Mouse (Mus musculus): ENCODE results near the gene Trim41. TPM values are rescaled to one million over a fixed set of nuclear protein-coding genes. Genes with fewer than 3 reads are reported as not detected.
A peak's percentile ranks its signal among the peaks of the same experiment; 100 is the strongest.

The Trim41 gene
- polyA plus RNA-seq, 1 experiment from 2014 or later = 8.7 TPM

DNA sequence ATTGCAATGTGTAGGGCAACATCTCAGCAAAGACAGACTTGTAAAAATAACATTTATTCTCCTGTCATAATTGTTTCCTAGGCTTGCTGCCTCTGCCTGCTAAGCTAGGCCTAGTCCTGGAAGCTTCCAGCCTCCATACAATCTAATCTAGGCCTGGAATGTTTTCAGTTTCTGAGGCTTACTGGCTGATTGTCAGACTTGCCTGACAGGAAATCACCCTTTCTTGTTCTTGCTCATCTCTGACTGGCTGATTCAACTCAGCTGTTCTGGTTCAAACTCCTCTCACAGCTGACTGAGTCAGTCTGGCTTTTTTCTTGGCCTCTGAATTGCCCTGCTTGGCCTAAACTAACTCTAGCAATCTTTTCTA, 3.1 kb upstream of the Trim41 start:
- no peak overlapping the region for H3K27ac ChIP-seq

DNA sequence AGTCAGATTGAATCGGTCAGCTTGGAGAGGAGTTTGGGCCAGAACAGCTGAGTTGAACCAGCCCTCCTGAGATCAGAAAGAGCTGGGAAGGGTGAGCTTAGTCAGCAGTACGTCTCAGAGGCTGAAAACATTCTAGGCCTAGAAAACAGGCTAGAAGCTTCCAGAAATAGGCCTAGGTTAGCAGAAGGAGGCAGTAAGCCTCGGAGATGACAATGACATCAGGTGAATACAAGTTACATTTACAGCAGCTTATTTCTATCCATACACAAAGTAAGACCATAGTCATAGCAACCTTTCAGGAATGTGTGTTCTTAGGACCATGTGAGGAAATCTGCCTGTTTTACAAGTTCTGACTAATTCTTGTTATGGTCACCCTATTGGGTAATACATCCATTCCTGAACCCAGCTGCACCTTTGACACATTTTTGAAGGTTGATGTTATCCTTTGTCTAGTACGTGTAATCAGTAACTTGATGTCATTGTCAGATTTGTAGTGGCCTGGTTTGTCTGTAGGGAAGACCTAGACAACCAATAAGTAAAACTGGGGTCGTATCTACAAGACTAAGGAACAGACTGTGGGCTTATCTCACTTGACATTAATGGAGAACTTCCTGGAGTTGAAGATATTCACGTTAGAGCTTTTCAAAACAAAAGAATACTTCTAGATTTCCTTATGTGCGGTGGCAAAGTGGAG, 2.6 kb upstream of the Trim41 start:
- peaks cover 27% of the 10 kb centered on the region for H3K4me1 ChIP-seq
- H3K9me3 ChIP-seq = no peaks in the 10 kb centered on the region
- peaks cover 12% of the 10 kb centered on the region for H3K27me3 ChIP-seq
- H3K4me3 ChIP-seq = no peak overlapping the region
- no peak overlapping the region for H3K4me2 ChIP-seq (replicated peaks)
- H3K9ac ChIP-seq = no peak overlapping the region
- H3K27ac ChIP-seq = no peak overlapping the region
- peaks cover 10% of the 10 kb centered on the region for H3K36me3 ChIP-seq
- WGBS = 75% methylated on average over 7 of the region's 7 CpGs
- no peak for ATAC-seq (ENCODE audit: low FRiP score, low read depth)

More for the DNA sequence above, 3.1 kb upstream of the Trim41 start:
- Histone ChIP-seq H3K4me2 (replicated peaks) (no peak overlapping the region), H3K36me3 (peaks cover 6% of the 10 kb centered on the region; the same call in 1 of the 2 replicates), H3K4me1 (peaks cover 22% of the 10 kb centered on the region), H3K4me3 (no peak overlapping the region), H3K9me3 (no peaks in the 10 kb centered on the region), H3K9ac (no peak overlapping the region), H3K27me3 (peaks cover 14% of the 10 kb centered on the region)
- no peak for ATAC-seq (ENCODE audit: low FRiP score, low read depth)

DNA sequence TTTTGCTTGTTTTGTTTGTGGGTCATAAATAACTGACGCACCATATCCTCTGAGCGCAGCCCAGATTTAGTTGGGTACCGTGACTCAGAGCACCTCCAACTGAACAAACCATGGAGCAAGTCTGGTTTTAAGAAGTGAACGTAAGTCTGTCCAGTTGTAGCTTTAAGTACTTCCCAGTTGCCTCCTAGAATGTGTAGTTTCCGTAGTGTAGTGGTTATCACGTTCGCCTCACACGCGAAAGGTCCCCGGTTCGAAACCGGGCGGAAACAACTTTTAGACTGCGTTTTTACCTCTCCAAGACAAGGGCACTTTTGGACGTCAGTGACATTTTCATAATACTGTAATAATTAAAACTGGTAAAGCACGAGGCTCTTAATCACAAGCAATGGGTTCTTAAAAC, 1.2 kb upstream of the Trim41 start:
- Histone ChIP-seq H3K36me3 (peaks cover 15% of the 10 kb centered on the region), H3K4me3 (peak overlapping the region; percentile 78), H3K4me1 (peaks cover 22% of the 10 kb centered on the region), H3K9ac (peak overlapping the region; percentile 85), H3K4me2 (replicated peaks) (peak overlapping the region; percentile 67), H3K9me3 (no peaks in the 10 kb centered on the region), H3K27ac (no peak overlapping the region), H3K27me3 (no peaks in the 10 kb centered on the region)
- ATAC-seq (ENCODE audit: low FRiP score, low read depth) = no peak
- WGBS = 1% methylated on average over 16 of the region's 16 CpGs

DNA sequence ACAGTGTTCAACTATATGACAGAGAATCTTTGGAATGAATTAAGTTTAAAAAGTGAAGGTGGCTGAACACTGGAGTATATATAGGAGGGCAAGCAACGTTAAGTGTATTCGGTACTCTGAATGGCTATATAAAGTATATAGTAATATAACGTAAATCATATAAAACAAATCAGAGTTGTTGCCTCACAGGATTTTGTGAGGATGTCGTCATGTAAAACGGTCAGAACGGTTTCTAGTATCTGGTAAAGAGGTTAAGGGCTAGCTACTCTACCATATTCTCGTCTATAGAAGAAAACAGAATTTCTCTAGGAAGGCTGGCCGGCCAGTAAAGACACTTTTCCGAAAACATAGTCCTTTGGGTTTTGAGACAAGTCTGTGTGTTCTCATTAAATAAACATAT, 641 bp upstream of the Trim41 start:
- Histone ChIP-seq H3K4me1 (peaks cover 21% of the 10 kb centered on the region), H3K9me3 (no peaks in the 10 kb centered on the region), H3K4me2 (replicated peaks) (peak overlapping the region; percentile 67), H3K27ac (peak overlapping the region; percentile 91; the same call in 1 of the 2 replicates), H3K4me3 (peak overlapping the region; percentile 78), H3K27me3 (no peaks in the 10 kb centered on the region), H3K9ac (peak overlapping the region; percentile 85), H3K36me3 (peaks cover 15% of the 10 kb centered on the region)
- no peak for ATAC-seq (ENCODE audit: low FRiP score, low read depth)
- 7% methylated on average over 9 of the region's 9 CpGs for WGBS

DNA sequence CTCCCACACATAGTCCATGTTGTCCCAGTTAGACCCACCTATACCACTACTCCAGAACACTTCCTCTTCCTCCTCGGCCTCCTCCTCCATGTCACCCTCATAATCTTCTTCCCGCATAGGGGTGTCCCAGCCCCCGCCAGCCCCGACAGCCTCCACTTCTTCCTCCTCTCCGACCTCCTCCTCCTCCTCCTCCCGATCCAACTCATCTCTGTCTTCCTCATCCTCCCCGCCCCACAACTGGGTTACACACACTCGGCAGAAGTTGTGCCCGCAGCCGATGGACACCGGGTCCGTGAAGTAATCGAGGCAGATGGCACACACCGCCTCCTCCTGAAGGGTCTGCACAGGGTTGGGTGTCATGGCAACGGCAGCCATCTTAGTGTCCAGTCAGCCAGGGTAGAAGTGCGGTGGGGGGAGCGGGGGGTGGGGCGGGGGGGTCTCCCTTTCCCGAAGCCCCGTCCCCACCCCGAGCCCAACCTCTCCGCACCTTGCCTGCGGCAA, 822 bp downstream of the Trim41 start:
- Histone ChIP-seq H3K36me3 (peaks cover 28% of the 10 kb centered on the region), H3K4me1 (peaks cover 21% of the 10 kb centered on the region), H3K27me3 (no peaks in the 10 kb centered on the region), H3K9me3 (no peaks in the 10 kb centered on the region), H3K4me2 (replicated peaks) (peak overlapping the region; percentile 84), H3K4me3 (peak overlapping the region; percentile 78), H3K27ac (peak overlapping the region; percentile 72), H3K9ac (peak overlapping the region; percentile 85)
- WGBS = 4% methylated on average over 23 of the region's 23 CpGs
- ATAC-seq (ENCODE audit: low FRiP score, low read depth) = peak; percentile 28

DNA sequence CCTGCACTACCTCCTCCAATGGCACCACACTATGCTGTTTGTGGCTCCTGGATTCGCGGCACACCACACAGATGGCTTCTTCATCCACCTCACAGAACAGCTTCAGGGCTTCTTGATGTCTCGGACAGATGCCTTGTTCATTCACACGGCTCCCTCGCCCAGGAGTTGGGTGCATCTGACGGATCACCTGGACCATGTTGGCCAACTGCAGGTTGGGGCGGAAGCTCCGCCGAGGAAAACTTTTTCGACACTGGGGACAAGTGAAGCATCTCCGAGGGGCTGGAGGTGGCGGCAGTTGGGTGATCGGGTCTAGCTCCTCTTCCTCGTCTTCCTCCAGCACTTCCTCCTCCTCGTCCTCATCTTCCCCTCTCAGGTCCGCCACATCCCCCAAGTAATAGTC, 1.3 kb downstream of the Trim41 start:
- Histone ChIP-seq H3K9me3 (no peaks in the 10 kb centered on the region), H3K27me3 (no peaks in the 10 kb centered on the region), H3K4me1 (peaks cover 21% of the 10 kb centered on the region), H3K4me2 (replicated peaks) (peak overlapping the region; percentile 84), H3K27ac (peak overlapping the region; percentile 72; the same call in 1 of the 2 replicates), H3K9ac (peak overlapping the region; percentile 85), H3K36me3 (peaks cover 33% of the 10 kb centered on the region), H3K4me3 (peak overlapping the region; percentile 78)
- ATAC-seq (ENCODE audit: low FRiP score, low read depth) = no peak
- WGBS = 74% methylated on average over 16 of the region's 16 CpGs

DNA sequence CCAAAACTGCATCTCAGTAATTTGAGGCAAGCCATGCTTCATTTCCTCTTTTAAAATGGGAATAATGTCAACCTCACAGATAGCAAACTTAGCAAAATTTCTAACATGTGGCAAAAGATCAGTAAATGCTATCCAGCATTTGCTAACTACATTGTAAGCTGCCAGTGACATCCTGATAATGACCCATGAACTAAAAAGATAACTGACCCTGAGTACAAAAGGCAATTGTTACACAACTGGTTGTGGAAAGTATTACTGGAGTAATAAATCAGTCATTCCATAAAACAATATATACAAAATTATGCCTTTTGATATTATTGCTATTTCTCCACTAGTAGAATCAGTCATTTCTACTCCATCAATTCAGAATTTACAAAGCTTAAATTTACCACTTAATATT, 3.4 kb downstream of the Trim41 start:
- Histone ChIP-seq H3K9ac (no peak overlapping the region), H3K9me3 (no peaks in the 10 kb centered on the region), H3K4me1 (peaks cover 21% of the 10 kb centered on the region), H3K27me3 (no peaks in the 10 kb centered on the region), H3K4me2 (replicated peaks) (no peak overlapping the region), H3K27ac (no peak overlapping the region), H3K36me3 (peaks cover 52% of the 10 kb centered on the region), H3K4me3 (no peak overlapping the region)
- ATAC-seq (ENCODE audit: low FRiP score, low read depth) = no peak

DNA sequence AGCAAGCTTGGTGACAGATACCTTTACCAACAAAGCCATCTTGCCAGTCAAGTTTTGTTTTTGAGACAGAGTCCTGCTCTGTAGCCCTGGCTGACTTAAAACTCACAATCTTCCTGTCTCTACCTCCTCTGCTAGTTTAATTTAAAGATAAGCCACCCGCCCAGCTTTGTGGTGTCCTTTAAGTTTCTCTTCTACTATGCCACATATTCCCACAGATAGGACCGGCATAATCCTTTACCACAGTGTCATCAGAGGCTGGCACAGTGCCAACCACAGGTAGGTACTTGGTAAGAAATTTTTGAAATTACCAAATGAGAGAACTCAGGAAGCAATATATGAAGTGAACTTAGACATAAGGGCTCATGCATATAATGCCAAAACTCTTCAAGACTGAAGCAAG, 7.0 kb downstream of the Trim41 start:
- no peak overlapping the region for H3K27ac ChIP-seq
- H3K4me3 ChIP-seq = no peak overlapping the region
- H3K27me3 ChIP-seq = no peaks in the 10 kb centered on the region
- H3K4me2 ChIP-seq (replicated peaks) = no peak overlapping the region
- WGBS = 85% methylated on average over 2 of the region's 2 CpGs
- H3K9ac ChIP-seq = no peak overlapping the region
- H3K4me1 ChIP-seq = peaks cover 11% of the 10 kb centered on the region
- H3K9me3 ChIP-seq = no peaks in the 10 kb centered on the region
- H3K36me3 ChIP-seq = peaks cover 82% of the 10 kb centered on the region
- no peak for ATAC-seq (ENCODE audit: low FRiP score, low read depth)

DNA sequence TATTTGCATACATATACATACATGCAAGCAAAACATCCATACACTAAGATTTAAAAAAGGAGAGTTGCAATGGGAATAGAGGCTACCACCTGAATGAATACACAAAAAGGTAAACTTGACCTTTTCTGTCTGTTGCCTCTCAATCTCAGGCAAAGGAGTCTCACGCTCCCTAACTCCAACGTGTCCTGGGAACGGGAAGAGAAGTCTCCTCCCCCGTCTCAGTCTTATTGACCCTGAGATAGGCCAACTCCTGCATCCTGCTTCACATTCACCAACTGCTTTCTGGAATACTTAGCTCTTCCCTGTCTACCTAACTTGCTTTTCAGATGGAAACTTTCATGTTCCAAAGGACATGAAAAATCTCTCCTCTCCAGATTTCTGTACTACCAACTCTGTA, 7.7 kb downstream of the Trim41 start:
- Histone ChIP-seq H3K9ac (no peak overlapping the region), H3K4me3 (no peak overlapping the region), H3K9me3 (no peaks in the 10 kb centered on the region), H3K36me3 (peaks cover 82% of the 10 kb centered on the region), H3K4me1 (peaks cover 4% of the 10 kb centered on the region), H3K27me3 (no peaks in the 10 kb centered on the region), H3K4me2 (replicated peaks) (no peak overlapping the region), H3K27ac (no peak overlapping the region)
- no peak for ATAC-seq (ENCODE audit: low FRiP score, low read depth)
- WGBS = 64% methylated on average over 4 of the region's 4 CpGs

DNA sequence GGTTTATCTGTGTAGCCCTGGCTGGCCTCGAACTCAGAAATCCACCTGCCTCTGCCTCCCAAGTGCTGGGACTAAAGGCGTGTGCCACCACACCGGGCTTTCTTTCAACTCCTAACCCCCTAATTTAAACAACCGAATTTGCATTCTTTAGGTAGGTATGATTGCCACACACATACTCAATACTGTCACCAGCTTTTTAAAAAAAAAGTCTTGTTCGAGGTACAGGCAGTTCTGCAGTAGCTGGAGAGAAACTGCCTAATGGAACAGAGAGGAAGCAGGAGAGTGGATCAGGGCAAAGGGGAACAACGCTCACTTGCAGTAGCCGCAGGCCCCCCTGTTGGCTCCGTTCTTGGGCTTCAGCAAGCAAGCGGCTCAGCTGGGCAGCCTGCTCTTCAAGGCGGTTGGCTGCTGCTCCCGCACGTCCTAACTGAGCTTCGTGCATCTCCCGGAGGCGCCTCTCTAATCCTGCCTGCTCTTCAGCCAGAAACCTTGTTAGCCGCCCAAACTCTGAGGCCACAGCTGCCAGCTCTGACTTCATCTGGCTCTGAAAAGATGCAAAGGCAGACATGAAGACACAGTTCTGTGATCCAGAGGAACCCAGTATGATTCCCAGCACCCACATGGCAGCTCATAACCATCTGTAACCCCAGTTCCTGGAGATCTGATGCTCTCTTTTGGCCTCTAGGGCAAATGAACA, 8.3 kb downstream of the Trim41 start:
- no peak overlapping the region; the same call in 1 of the 2 replicates for H3K27ac ChIP-seq
- no peak overlapping the region for H3K4me2 ChIP-seq (replicated peaks)
- H3K27me3 ChIP-seq = no peaks in the 10 kb centered on the region
- H3K36me3 ChIP-seq = peaks cover 86% of the 10 kb centered on the region
- 69% methylated on average over 16 of the region's 16 CpGs for WGBS
- no peak for ATAC-seq (ENCODE audit: low FRiP score, low read depth)
- H3K4me3 ChIP-seq = no peak overlapping the region
- no peaks in the 10 kb centered on the region; the same call in 1 of the 2 replicates for H3K4me1 ChIP-seq
- H3K9me3 ChIP-seq = no peaks in the 10 kb centered on the region
- H3K9ac ChIP-seq = 0 out of 2 replicates have a peak overlapping the region, but pooled peaks have one; percentile 19

DNA sequence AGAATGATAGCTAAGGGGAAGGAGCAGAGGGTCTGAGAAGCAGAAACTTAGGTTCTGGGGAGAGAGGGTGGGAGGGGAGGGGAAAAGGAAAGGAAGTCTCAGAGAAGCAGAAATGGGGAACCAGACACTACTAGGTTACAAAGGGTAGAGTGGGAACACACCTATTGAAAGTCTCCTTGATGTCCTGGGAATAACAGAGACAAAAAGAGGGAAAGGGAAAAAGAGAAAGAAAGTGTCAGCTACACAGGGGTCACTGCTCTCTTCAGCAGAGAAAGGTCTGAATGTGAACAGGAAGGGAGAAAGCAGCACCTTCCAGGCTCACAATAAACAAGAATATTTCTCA, 8.9 kb downstream of the Trim41 start:
- Histone ChIP-seq H3K9me3 (no peaks in the 10 kb centered on the region), H3K9ac (no peak overlapping the region), H3K27ac (no peak overlapping the region), H3K27me3 (no peaks in the 10 kb centered on the region), H3K4me1 (0 out of 2 replicates have a peak, but pooled peaks cover under 1% of the 10 kb centered on the region), H3K4me3 (no peak overlapping the region), H3K4me2 (replicated peaks) (no peak overlapping the region), H3K36me3 (peaks cover 93% of the 10 kb centered on the region)
- no peak for ATAC-seq (ENCODE audit: low FRiP score, low read depth)

DNA sequence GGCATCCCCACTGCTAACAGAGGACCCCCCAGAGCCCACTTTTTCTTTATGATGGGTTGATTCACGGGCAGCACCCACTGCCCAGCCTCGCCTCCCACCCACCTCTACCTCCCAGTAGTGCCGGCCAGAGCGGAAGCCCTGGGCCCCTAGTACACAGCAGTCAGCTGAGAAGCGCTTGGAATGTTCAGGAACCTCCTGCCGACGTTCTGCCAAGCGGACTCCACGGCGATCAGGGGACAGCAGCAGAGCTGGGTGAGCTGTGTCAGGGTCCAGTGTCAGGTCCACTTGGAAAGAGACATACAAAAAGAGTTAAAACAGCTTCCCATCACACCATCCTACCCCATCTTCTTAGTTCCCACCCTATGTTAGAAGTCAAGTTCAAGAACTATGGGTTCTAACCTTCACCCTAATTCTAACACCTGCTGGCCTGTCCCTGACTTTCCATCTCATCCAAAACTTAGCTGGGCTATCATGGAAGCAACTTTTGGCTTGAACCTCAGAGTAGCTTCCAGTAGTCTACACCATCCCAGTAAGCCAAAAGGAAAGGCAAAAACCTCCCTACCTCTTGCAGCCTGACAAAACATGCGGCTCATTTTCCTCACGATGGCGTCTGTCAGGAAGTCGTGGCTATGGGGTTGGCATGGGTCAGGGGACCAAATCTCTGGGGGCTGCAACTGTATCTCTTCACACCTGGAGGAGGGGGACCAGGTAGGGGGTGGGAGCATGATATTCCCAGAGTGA, 9.4 kb downstream of the Trim41 start:
- no peak overlapping the region for H3K27ac ChIP-seq

More for the DNA sequence above, 9.4 kb downstream of the Trim41 start:
- Histone ChIP-seq H3K4me3 (no peak overlapping the region), H3K27me3 (no peaks in the 10 kb centered on the region), H3K9me3 (no peaks in the 10 kb centered on the region), H3K9ac (no peak overlapping the region; the same call in 1 of the 2 replicates), H3K36me3 (peaks cover 98% of the 10 kb centered on the region), H3K4me2 (replicated peaks) (no peak overlapping the region), H3K4me1 (peaks cover 5% of the 10 kb centered on the region; the same call in 1 of the 2 replicates)
- ATAC-seq (ENCODE audit: low FRiP score, low read depth) = 0 out of 2 replicates have a peak, but pooled peaks have one; percentile 3
- WGBS = 64% methylated on average over 14 of the region's 14 CpGs

Data from limb, embryonic 13.5 days (tissue).